Mouse (Mus musculus): Measurements from ENCODE around the gene Cdc34b. TPM values are rescaled to one million over a fixed set of nuclear protein-coding genes. Genes with fewer than 3 reads are reported as not detected.

Gene Cdc34b
- polyA plus RNA-seq, 1 experiment from 2014 or later: 0.47 TPM

- H3K36me3 ChIP-seq: no peaks in the 10 kb centered on the region
- H3K27ac ChIP-seq: no peak overlapping the region
- H3K27me3 ChIP-seq: no peaks in the 10 kb centered on the region
- ATAC-seq (replicated peaks; ENCODE audit: low FRiP score): no peak
- no peak overlapping the region for H3K4me2 ChIP-seq
- H3K9me3 ChIP-seq (replicated peaks): no peaks in the 10 kb centered on the region
- no peaks in the 10 kb centered on the region for H3K4me1 ChIP-seq
- H3K4me3 ChIP-seq (replicated peaks): no peak overlapping the region
- no peak overlapping the region for H3K9ac ChIP-seq
Measured at GRCm38 (mm10) chr11:94791700-94792099, 50.1 kb downstream of the Cdc34b start.

Other genes with a start within 250 kb of the Cdc34b start
- gene Epn3, start 241.8 kb upstream of the Cdc34b start, polyA plus RNA-seq (2015; fragmentation: Nextera tagmentation; extraction: Ambion mirVana): 16.5 and 18.4 TPM in 2 replicates
- 3.6 and 4.4 TPM in 2 replicates for gene Mycbpap, start 220.0 kb upstream of the Cdc34b start, polyA plus RNA-seq (2015; fragmentation: Nextera tagmentation; extraction: Ambion mirVana)
- gene Rsad1, start 192.5 kb upstream of the Cdc34b start, polyA plus RNA-seq (2015; fragmentation: Nextera tagmentation; extraction: Ambion mirVana): 4.0 and 5.6 TPM in 2 replicates
- 0.23 and 1.1 TPM in 2 replicates for gene Chad, start 176.7 kb upstream of the Cdc34b start, polyA plus RNA-seq (2015; fragmentation: Nextera tagmentation; extraction: Ambion mirVana)
- 7.9 and 8.9 TPM in 2 replicates for gene Acsf2, start 139.9 kb upstream of the Cdc34b start, polyA plus RNA-seq (2015; fragmentation: Nextera tagmentation; extraction: Ambion mirVana)
- 204 and 215 TPM in 2 replicates for gene Lrrc59, start 112.0 kb upstream of the Cdc34b start, polyA plus RNA-seq (2015; fragmentation: Nextera tagmentation; extraction: Ambion mirVana)
- gene Mrpl27, start 88.0 kb upstream of the Cdc34b start, polyA plus RNA-seq (2015; fragmentation: Nextera tagmentation; extraction: Ambion mirVana): 148 and 154 TPM in 2 replicates
- 25.9 and 27.1 TPM in 2 replicates for gene Eme1, start 87.8 kb upstream of the Cdc34b start, polyA plus RNA-seq (2015; fragmentation: Nextera tagmentation; extraction: Ambion mirVana)
- 20.3 and 22.4 TPM in 2 replicates for gene Xylt2, start 64.3 kb upstream of the Cdc34b start, polyA plus RNA-seq (2015; fragmentation: Nextera tagmentation; extraction: Ambion mirVana)
- 0.53 and 0.63 TPM in 2 replicates for gene Gm11541, start 37.3 kb upstream of the Cdc34b start, polyA plus RNA-seq (2015; fragmentation: Nextera tagmentation; extraction: Ambion mirVana)
- not detected in 2 replicates for gene Tmem92, start 40.9 kb downstream of the Cdc34b start, polyA plus RNA-seq (2015; fragmentation: Nextera tagmentation; extraction: Ambion mirVana)
- gene Col1a1, start 194.4 kb downstream of the Cdc34b start, polyA plus RNA-seq (2015; fragmentation: Nextera tagmentation; extraction: Ambion mirVana): 1,101 and 1,120 TPM in 2 replicates
- not detected in 2 replicates for gene Hils1, start 225.8 kb downstream of the Cdc34b start, polyA plus RNA-seq (2015; fragmentation: Nextera tagmentation; extraction: Ambion mirVana)
- gene Sgca, start 234.5 kb downstream of the Cdc34b start, polyA plus RNA-seq (2015; fragmentation: Nextera tagmentation; extraction: Ambion mirVana): 1.2 and 1.7 TPM in 2 replicates
- 10.0 and 10.6 TPM in 2 replicates for gene Ppp1r9b, start 249.3 kb downstream of the Cdc34b start, polyA plus RNA-seq (2015; fragmentation: Nextera tagmentation; extraction: Ambion mirVana)

All from kidney, embryonic 15.5 days (tissue).